Mouse (Mus musculus) ovary, postnatal 10 days (tissue): ENCODE results near the gene Chit1.

Source experiments
- DNase-seq: peaks from one replicate; pipeline ENCODE4 v3.0.0; 2022; ENCODE audit warnings: low spot score

Gene Chit1

GRCm38 (mm10) chr1:134098726-134099515 lies 12.1 kb upstream of the Chit1 start:
- peak; percentile 63 for DNase-seq

DNA sequence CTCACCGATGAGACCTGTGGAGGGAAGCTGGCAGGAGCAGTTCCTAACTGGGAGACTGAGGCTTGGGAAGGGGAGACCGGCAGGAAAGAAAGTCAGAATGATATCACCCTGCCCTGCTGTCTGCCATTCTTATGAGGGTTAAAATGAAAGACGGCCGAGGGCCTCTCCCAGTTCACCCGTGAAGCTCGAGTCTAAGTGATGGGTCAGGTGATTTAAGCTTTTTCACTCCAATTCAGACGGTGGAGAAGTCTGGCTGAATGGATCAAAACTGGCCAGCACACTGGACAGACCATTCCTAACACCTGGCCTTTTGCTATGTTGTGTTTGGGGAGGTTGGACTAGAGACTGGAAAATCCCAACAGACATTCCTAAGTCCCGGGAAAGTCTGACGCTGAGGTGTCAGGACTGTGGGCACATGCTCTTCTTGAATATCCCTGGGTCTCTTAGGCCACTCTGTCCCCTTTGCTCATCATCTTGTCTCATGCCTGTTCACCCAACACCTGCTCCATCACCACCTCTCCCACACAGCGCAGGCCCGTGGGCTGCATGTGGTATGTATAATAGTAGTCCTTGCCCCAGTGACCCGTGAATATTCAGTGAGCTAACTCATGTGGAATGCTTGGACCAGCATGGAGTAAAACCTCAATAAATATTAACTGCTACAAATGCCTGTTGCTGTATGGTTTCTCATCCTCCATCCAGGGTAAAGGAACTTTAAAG lies 11.4 kb upstream of the Chit1 start:
- no peak for DNase-seq

DNA sequence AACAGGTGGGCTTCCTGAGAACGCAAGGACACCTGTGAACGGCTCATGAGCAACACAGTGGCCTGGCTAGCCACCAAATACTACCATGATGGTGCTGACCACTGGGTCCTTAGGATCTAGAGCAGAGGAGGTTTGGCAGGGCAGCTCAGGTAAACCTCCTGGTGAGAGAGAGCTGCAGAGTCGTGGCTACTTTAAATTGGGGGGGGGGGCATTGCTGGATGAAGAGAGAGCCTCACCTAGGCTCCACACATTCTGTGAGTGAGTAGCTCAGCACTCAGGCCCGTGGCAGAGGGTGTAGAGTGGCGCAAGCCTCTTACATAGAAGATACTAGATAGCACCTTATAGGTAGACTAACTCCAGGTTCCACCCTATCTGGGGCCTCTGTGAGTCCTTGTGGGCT lies 10.6 kb upstream of the Chit1 start:
- no peak for DNase-seq

- no peak for DNase-seq
These were observed 10.1 kb upstream of the Chit1 start for GRCm38 (mm10) chr1:134100928-134101327.

DNA sequence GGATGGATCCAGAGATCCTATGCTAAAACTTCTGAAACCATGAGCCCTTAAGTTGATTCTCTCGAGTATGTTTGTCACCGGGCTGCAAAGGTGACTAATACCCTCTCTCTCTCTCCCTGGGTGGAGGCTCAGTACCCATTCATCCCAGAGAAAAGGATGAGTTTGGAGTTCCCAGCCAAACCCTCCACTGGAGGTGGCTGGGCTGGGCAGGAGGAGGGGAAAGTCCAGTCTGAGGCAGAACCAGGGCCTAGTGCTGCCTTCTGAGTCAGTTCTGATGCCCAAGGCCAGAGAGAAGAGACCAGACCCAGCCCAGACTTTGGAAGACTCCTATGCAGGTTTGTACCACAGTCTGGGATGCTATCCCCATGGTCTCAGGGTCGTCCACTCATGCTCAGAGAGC lies 9.4 kb upstream of the Chit1 start:
- DNase-seq = no peak

- no peak for DNase-seq
These were observed 7.2 kb upstream of the Chit1 start for GRCm38 (mm10) chr1:134103861-134104260.

DNA sequence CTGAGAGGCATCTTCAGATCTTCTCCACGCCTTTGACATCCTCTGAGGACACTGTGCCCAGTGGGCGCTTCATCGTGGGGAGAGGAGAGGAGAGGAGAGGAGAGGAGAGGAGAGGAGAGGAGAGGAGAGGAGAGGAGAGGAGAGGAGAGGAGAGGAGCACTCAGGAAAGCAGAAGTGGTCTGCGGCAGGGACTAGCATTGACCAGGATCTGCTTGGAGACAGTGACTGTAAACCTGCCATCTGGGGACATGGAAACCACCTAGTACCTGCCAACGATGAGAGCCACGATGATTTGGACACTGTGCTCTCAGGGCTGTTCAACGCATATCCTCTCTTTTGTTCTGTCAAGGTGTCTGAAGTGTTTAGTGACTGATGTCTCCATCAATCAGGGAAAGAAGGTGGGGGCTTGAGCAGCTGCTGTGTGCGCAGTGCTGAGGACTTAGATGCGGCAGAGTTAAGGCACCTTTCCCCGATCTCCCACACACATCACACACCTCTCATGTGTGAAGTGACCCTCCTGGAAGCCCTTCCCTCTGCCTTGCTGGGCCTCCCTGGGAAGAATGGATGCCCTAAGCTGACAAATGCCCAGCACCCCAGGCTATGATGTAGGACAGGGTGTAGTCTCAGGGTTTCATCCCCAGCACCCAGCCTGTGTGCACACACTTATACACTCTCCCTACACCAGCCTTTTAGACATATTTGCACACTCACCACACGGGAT lies 5.8 kb upstream of the Chit1 start:
- no peak for DNase-seq

GRCm38 (mm10) chr1:134105764-134106430 lies 5.1 kb upstream of the Chit1 start:
- no peak for DNase-seq

GRCm38 (mm10) chr1:134106719-134107118 lies 4.3 kb upstream of the Chit1 start:
- DNase-seq = no peak

GRCm38 (mm10) chr1:134107777-134108176 lies 3.3 kb upstream of the Chit1 start:
- DNase-seq = no peak

DNA sequence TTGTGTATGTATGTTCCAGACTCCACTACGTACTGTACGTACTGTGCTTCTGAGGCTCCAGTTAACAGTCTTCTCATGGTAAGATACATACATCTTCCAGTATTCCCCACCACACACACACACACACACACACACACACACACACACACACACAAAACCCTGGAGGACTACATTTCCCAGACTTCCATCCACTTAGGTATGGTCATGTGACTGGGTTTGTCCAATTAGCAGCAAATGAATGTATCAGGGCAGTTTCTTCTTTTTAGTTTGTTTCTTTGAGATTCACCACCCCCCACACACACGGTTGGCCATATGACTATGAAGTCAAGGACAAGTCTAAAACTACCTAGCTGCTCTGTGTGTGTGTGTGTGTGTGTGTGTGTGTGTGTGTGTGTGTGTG lies 1.0 kb upstream of the Chit1 start:
- no peak for DNase-seq

GRCm38 (mm10) chr1:134110449-134110848 lies 593 bp upstream of the Chit1 start:
- DNase-seq = no peak

- DNase-seq = no peak
These were observed 2.5 kb downstream of the Chit1 start for GRCm38 (mm10) chr1:134113560-134113959.

GRCm38 (mm10) chr1:134114018-134114417 lies 3.0 kb downstream of the Chit1 start:
- no peak for DNase-seq

- DNase-seq = no peak
These were observed 3.7 kb downstream of the Chit1 start for GRCm38 (mm10) chr1:134114730-134115129.

DNA sequence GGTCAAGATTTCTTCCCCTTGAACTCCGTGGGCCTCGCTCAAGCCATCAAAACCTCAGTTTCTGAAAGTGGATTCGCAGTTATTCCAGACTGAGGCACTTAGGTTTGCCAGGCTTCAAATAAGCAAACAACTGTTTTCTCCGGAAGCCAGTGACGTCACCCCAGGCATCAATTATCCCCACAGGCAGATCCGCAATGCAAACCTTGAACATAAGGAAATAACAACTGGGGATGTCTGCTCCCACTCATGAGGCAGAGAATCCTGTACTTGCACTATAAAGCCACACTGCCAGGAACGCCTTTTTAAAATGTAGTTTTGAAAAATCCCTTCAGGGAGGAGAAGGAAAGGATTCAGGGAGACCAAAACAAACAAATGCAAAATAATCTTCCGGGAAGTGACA lies 4.4 kb downstream of the Chit1 start:
- DNase-seq = no peak

DNA sequence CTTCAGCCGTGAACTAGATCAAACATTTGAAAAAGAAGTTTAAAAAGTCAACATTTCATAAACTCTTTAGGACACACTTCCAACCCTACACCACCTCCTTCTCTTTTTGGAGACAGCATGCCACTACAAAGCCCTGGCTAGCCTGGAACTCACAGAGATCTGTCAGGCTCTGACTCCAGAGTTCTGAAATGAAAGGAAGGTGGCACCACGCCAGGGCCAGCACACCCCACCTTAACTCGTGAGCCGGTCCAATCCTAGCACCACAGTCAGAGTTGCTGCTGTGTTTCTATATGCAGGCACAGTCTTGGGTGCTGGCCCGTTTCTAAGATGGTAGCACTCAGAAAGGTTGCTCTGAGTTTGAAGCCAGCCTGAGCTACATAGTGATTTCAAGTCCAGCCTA lies 6.1 kb downstream of the Chit1 start:
- DNase-seq = no peak

- DNase-seq = peak; percentile 81
These were observed 9.1 kb downstream of the Chit1 start for GRCm38 (mm10) chr1:134120179-134120578.

- DNase-seq = no peak
These were observed 11.2 kb downstream of the Chit1 start for GRCm38 (mm10) chr1:134122195-134122594.

- DNase-seq = no peak
These were observed 22.3 kb downstream of the Chit1 start for GRCm38 (mm10) chr1:134133316-134133715.

DNA sequence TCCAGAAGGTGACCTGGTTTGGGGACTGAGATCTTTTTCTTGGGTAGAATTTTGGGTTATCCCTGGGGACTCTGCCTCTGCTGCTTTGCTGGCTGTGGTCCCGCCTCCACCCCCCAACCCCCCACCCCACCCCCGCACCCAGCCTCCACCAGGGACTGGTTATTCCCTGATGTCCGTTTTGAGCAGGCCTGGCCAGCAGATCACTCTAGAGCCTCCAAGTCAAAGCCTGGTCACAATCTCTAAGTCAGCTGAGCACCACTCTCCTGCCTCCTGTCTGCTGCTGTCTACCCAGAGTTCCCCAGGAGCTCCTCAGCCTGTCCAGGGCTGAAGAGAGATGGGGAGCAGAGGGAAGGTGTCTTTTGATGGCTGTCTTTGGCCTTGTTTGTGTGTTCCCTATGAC lies 25.3 kb downstream of the Chit1 start:
- no peak for DNase-seq

DNA sequence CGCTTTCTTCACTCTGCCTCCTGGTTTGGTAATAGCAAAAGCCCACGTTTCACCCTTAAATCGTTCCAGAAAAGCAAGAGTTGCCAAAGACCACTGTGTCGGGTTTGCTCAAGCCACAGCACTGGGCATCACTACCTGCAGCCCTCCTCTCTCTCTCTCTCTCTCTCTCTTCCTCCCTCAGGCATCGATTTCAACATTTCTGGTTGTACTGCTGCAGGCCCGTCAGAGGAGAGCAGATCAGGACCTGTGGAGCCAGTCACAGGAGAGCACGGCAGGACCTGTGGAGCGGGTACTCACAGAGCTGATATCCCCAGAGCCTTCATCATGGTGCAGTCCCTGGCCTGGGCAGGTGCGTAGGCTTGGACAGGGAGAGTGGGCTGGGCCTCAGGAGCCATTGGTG lies 27.4 kb downstream of the Chit1 start:
- DNase-seq = no peak
